Mouse (Mus musculus) liver, postnatal 0 days (tissue): ENCODE data around the gene Rbbp8nl. TPM values are rescaled to one million over a fixed set of nuclear protein-coding genes. Genes with fewer than 3 reads are reported as not detected.

Experiments used
- ATAC-seq: fragments of 200-750 bp; cut with Nextera tagmentation; 2 replicates; pipeline ENCODE4 v1.8.0; 2017; ENCODE audit warnings: mild to moderate bottlenecking, moderate library complexity
- DNase-seq: peaks from one replicate; pipeline ENCODE4 v3.0.0-alpha.2; 2016
- H3K27ac ChIP-seq: fragments of 300-500 bp; sonication (generic); 2 replicates; pipeline ENCODE4 v1.5.1; 2014; ENCODE audit warnings: antibody characterized with exemption, moderate library complexity, mild to moderate bottlenecking, low read depth
- H3K27me3 ChIP-seq: fragments of 300-500 bp; sonication (generic); 2 replicates; pipeline ENCODE4 v1.6.1; 2014; ENCODE audit warnings: low read length, control low read depth, mixed read lengths; ENCODE audit not compliant: insufficient read depth
- H3K36me3 ChIP-seq: fragments of 300-500 bp; sonication (generic); replicated peaks from 2 replicates; pipeline ENCODE4 v1.6.1; 2014; ENCODE audit warnings: mild to moderate bottlenecking, control low read depth, low read length, moderate library complexity, mixed read lengths; ENCODE audit not compliant: insufficient read depth
- H3K4me1 ChIP-seq: fragments of 300-500 bp; sonication (generic); 2 replicates; pipeline ENCODE4 v1.6.1; 2014; ENCODE audit warnings: antibody characterized with exemption, mild to moderate bottlenecking, control low read depth; ENCODE audit not compliant: insufficient read depth
- H3K4me2 ChIP-seq: fragments of 300-500 bp; sonication (generic); 2 replicates; pipeline ENCODE4 v1.6.1; 2014; ENCODE audit warnings: low read depth, mild to moderate bottlenecking, low read length, moderate library complexity, mixed read lengths
- H3K4me3 ChIP-seq: fragments of 300-500 bp; sonication (generic); 2 replicates; pipeline ENCODE4 v1.5.1; 2014; ENCODE audit warnings: low read depth, low read length
- H3K9ac ChIP-seq: fragments of 300-500 bp; sonication (generic); replicated peaks from 2 replicates; pipeline ENCODE4 v1.6.1; 2014; ENCODE audit warnings: mild to moderate bottlenecking, moderate library complexity
- H3K9me3 ChIP-seq: fragments of 300-500 bp; sonication (generic); 2 replicates; pipeline ENCODE4 v1.6.1; 2016; ENCODE audit warnings: mild to moderate bottlenecking, control low read depth, low read length, mixed read lengths
- CTCF ChIP-seq: sonication (generic); IDR thresholded peaks from 2 replicates; pipeline ENCODE4 v1.5.1; 2016; ENCODE audit warnings: antibody characterized with exemption, low read depth
- EP300 ChIP-seq: IDR thresholded peaks from 2 replicates; pipeline ENCODE4 v1.6.1; 2016; ENCODE audit warnings: antibody characterized with exemption, low read depth, mild to moderate bottlenecking
- WGBS: fragments of 180-500 bp; shearing (Covaris S2); extraction: QIAGEN DNeasy Blood & Tissue Kit; methylation state at CpG from one replicate; pipeline ENCODE4 v1.1.7; 2014; ENCODE audit not compliant: insufficient replicate concordance; 5-methylcytosine and 5-hydroxymethylcytosine counted together
- polyA plus RNA-seq: library from polyadenylated mRNA; unstranded; fragments of >200 nt; fragmentation: Nextera tagmentation; extraction: Ambion mirVana; gene quantifications from 2 replicates; pipeline ENCODE4 v1.2.1, GENCODE M21; 2015

Gene Rbbp8nl
- polyA plus RNA-seq, 1 experiment from 2014 or later = not detected

GRCm38 (mm10) chr2:180317591-180317990 lies 27.9 kb upstream of the Rbbp8nl start:
- Histone ChIP-seq H3K4me2 (no peak overlapping the region), H3K9ac (no peak overlapping the region), H3K27me3 (no peaks in the 10 kb centered on the region), H3K9me3 (no peaks in the 10 kb centered on the region), H3K4me3 (no peak overlapping the region), H3K27ac (no peak overlapping the region), H3K36me3 (no peaks in the 10 kb centered on the region), H3K4me1 (no peaks in the 10 kb centered on the region)
- no peak for ATAC-seq
- WGBS = 69% methylated on average over 7 of the region's 7 CpGs
- no peak for DNase-seq
- TF ChIP-seq EP300 (no peak), CTCF (no peak)

GRCm38 (mm10) chr2:180314292-180314691 lies 24.6 kb upstream of the Rbbp8nl start:
- Histone ChIP-seq H3K9me3 (no peaks in the 10 kb centered on the region), H3K27ac (no peak overlapping the region), H3K4me3 (no peak overlapping the region), H3K4me1 (no peaks in the 10 kb centered on the region), H3K9ac (no peak overlapping the region), H3K4me2 (no peak overlapping the region), H3K27me3 (no peaks in the 10 kb centered on the region), H3K36me3 (no peaks in the 10 kb centered on the region)
- no peak for TF ChIP-seq CTCF
- no peak for TF ChIP-seq EP300
- WGBS = 81% methylated on average over 2 of the region's 2 CpGs
- ATAC-seq = no peak
- DNase-seq = no peak

- no peak overlapping the region for H3K9ac ChIP-seq
- no peaks in the 10 kb centered on the region for H3K27me3 ChIP-seq
- H3K4me3 ChIP-seq = no peak overlapping the region
- TF ChIP-seq CTCF = no peak
- H3K9me3 ChIP-seq = no peaks in the 10 kb centered on the region
- ATAC-seq = no peak
- 61% methylated on average over 4 of the region's 4 CpGs for WGBS
- H3K27ac ChIP-seq = no peak overlapping the region
- no peaks in the 10 kb centered on the region for H3K36me3 ChIP-seq
- no peak for DNase-seq
- no peaks in the 10 kb centered on the region for H3K4me1 ChIP-seq
- no peak overlapping the region for H3K4me2 ChIP-seq
Observed at GRCm38 (mm10) chr2:180311147-180311546, 21.5 kb upstream of the Rbbp8nl start.

- Histone ChIP-seq H3K4me1 (no peaks in the 10 kb centered on the region), H3K27me3 (no peaks in the 10 kb centered on the region), H3K4me2 (no peak overlapping the region), H3K36me3 (no peaks in the 10 kb centered on the region), H3K4me3 (no peak overlapping the region), H3K27ac (no peak overlapping the region), H3K9me3 (no peaks in the 10 kb centered on the region), H3K9ac (no peak overlapping the region)
- TF ChIP-seq EP300 = no peak
- TF ChIP-seq CTCF = no peak
- no peak for ATAC-seq
- no peak for DNase-seq
- WGBS = 31% methylated on average over 2 of the region's 2 CpGs
Observed at GRCm38 (mm10) chr2:180307680-180308079, 18.0 kb upstream of the Rbbp8nl start.

- TF ChIP-seq CTCF (no peak), EP300 (no peak)
- H3K9ac ChIP-seq = no peak overlapping the region
- no peak overlapping the region for H3K27ac ChIP-seq
- no peaks in the 10 kb centered on the region for H3K27me3 ChIP-seq
- H3K4me2 ChIP-seq = no peak overlapping the region
- H3K9me3 ChIP-seq = no peaks in the 10 kb centered on the region
- H3K36me3 ChIP-seq = no peaks in the 10 kb centered on the region
- ATAC-seq (no peak), DNase-seq (no peak)
- H3K4me1 ChIP-seq = no peaks in the 10 kb centered on the region
- 77% methylated on average over 8 of the region's 8 CpGs for WGBS
- H3K4me3 ChIP-seq = no peak overlapping the region
Observed at GRCm38 (mm10) chr2:180306423-180307168, 16.9 kb upstream of the Rbbp8nl start.

GRCm38 (mm10) chr2:180306009-180306408 lies 16.3 kb upstream of the Rbbp8nl start:
- no peak overlapping the region for H3K27ac ChIP-seq
- 72% methylated on average over 2 of the region's 2 CpGs for WGBS

More at GRCm38 (mm10) chr2:180306009-180306408, 16.3 kb upstream of the Rbbp8nl start:
- no peak for DNase-seq
- Histone ChIP-seq H3K4me2 (no peak overlapping the region), H3K36me3 (no peaks in the 10 kb centered on the region), H3K4me3 (no peak overlapping the region), H3K27me3 (no peaks in the 10 kb centered on the region), H3K4me1 (no peaks in the 10 kb centered on the region), H3K9ac (no peak overlapping the region), H3K9me3 (no peaks in the 10 kb centered on the region)
- no peak for ATAC-seq
- TF ChIP-seq EP300 = no peak
- TF ChIP-seq CTCF = no peak
